Mouse (Mus musculus) embryonic facial prominence, embryonic 10.5 days (tissue): ENCODE measurements around the gene Rev3l. TPM values are rescaled to one million over a fixed set of nuclear protein-coding genes. Genes with fewer than 3 reads are reported as not detected.

Source experiments
- DNase-seq: peaks from one replicate; pipeline ENCODE4 v3.0.0-alpha.2; 2017; ENCODE audit warnings: low spot score
- H3K27ac ChIP-seq: fragments of 300-500 bp; sonication (generic); replicated peaks from 2 replicates; pipeline ENCODE4 v1.5.1; 2016; ENCODE audit warnings: mild to moderate bottlenecking
- H3K27me3 ChIP-seq: fragments of 300-500 bp; sonication (generic); replicated peaks from 2 replicates; pipeline ENCODE4 v1.6.1; 2016; ENCODE audit warnings: low read depth, mild to moderate bottlenecking; ENCODE audit not compliant: poor library complexity, severe bottlenecking
- H3K36me3 ChIP-seq: fragments of 300-500 bp; sonication (generic); replicated peaks from 2 replicates; pipeline ENCODE4 v1.6.1; 2016; ENCODE audit warnings: mild to moderate bottlenecking, moderate library complexity
- H3K4me1 ChIP-seq: fragments of 300-500 bp; sonication (generic); 2 replicates; pipeline ENCODE4 v1.6.1; 2016
- H3K4me3 ChIP-seq: fragments of 300-500 bp; sonication (generic); 2 replicates; pipeline ENCODE4 v1.5.1; 2016; ENCODE audit warnings: mild to moderate bottlenecking, moderate library complexity
- H3K9me3 ChIP-seq: fragments of 300-500 bp; sonication (generic); 2 replicates; pipeline ENCODE4 v1.6.1; 2016; ENCODE audit warnings: mild to moderate bottlenecking
- WGBS: fragments of 180-500 bp; shearing (Covaris S2); methylation state at CpG from one replicate; pipeline ENCODE4 v1.1.7; 2016; 5-methylcytosine and 5-hydroxymethylcytosine counted together
- polyA plus RNA-seq: library from polyadenylated mRNA; unstranded; fragments of >200 nt; fragmentation: Nextera tagmentation; extraction: Ambion mirVana; gene quantifications from 2 replicates; pipeline ENCODE4 v1.2.1, GENCODE M21; 2016

The Rev3l gene
- polyA plus RNA-seq = 12.8 and 14.2 TPM in 2 replicates

DNA sequence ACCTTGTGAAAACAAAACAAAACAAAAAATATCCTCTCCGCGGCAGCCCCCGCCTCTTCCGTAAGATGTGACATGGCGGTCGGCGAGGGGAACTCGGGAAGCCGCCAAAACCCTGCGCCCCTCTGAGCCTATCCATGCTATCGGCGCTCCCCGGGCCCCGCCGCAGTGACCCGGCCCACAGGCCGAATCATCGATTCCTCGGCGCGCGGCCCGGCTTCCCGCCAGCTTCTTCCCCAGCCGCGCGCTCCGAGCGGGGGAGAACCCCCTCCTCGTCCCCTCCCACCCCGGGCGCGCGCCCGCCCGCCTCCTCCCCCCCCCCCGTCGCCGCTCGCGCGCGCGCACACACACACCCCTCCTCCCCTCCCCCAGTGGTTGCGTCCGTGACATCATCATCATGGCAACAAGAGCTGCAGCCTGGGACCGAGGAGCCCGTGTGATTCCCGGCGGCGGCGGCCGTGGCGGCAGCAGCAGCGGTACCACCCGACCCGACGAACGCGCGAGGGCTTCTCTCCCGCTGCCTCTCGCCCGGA lies at the start of gene Rev3l:
Rev3l (plus strand) TSS at position 383 of the 530 bp plus-strand sequence.
- DNase-seq = peak; percentile 96
- Histone ChIP-seq H3K36me3 (peaks cover 11% of the 10 kb centered on the region; the same call in 1 of the 2 replicates), H3K27me3 (no peaks in the 10 kb centered on the region), H3K4me1 (peaks cover 22% of the 10 kb centered on the region), H3K27ac (peak within 1 kb of the TSS; percentile 98), H3K4me3 (peak within 1 kb of the TSS; percentile 94), H3K9me3 (peaks cover 3% of the 10 kb centered on the region; the same call in 1 of the 2 replicates)
- under 1% methylated on average over 58 of the region's 64 CpGs for WGBS

GRCm38 (mm10) chr10:39682556-39682955 lies 49.4 kb upstream of the Rev3l start:
- H3K9me3 ChIP-seq = no peaks in the 10 kb centered on the region
- no peak for DNase-seq
- no peak overlapping the region for H3K4me3 ChIP-seq
- no peaks in the 10 kb centered on the region; the same call in 1 of the 2 replicates for H3K36me3 ChIP-seq
- no peak overlapping the region for H3K27ac ChIP-seq
- H3K27me3 ChIP-seq = no peaks in the 10 kb centered on the region
- 81% methylated on average over 2 of the region's 2 CpGs for WGBS
- H3K4me1 ChIP-seq = peaks cover 8% of the 10 kb centered on the region

- Histone ChIP-seq H3K36me3 (no peaks in the 10 kb centered on the region; the same call in 1 of the 2 replicates), H3K9me3 (no peaks in the 10 kb centered on the region), H3K4me1 (peaks cover 8% of the 10 kb centered on the region), H3K27ac (no peak overlapping the region), H3K4me3 (no peak overlapping the region), H3K27me3 (no peaks in the 10 kb centered on the region)
- 86% methylated on average over 2 of the region's 2 CpGs for WGBS
- DNase-seq = no peak
These were observed 48.4 kb upstream of the Rev3l start for GRCm38 (mm10) chr10:39683481-39683880.

- Histone ChIP-seq H3K9me3 (no peaks in the 10 kb centered on the region), H3K36me3 (no peaks in the 10 kb centered on the region; the same call in 1 of the 2 replicates), H3K4me1 (peaks cover 18% of the 10 kb centered on the region), H3K27me3 (no peaks in the 10 kb centered on the region), H3K4me3 (no peak overlapping the region), H3K27ac (no peak overlapping the region)
- 92% methylated on average over 4 of the region's 4 CpGs for WGBS
- no peak for DNase-seq
These were observed 45.1 kb upstream of the Rev3l start for GRCm38 (mm10) chr10:39686811-39687210.

- H3K27me3 ChIP-seq = no peaks in the 10 kb centered on the region
- H3K36me3 ChIP-seq = no peaks in the 10 kb centered on the region; the same call in 1 of the 2 replicates
- no peak overlapping the region for H3K4me3 ChIP-seq
- no peaks in the 10 kb centered on the region for H3K9me3 ChIP-seq
- 89% methylated on average over 3 of the region's 3 CpGs for WGBS
- no peak for DNase-seq
- H3K4me1 ChIP-seq = peaks cover 15% of the 10 kb centered on the region
- H3K27ac ChIP-seq = no peak overlapping the region
These were observed 44.1 kb upstream of the Rev3l start for GRCm38 (mm10) chr10:39687851-39688250.

DNA sequence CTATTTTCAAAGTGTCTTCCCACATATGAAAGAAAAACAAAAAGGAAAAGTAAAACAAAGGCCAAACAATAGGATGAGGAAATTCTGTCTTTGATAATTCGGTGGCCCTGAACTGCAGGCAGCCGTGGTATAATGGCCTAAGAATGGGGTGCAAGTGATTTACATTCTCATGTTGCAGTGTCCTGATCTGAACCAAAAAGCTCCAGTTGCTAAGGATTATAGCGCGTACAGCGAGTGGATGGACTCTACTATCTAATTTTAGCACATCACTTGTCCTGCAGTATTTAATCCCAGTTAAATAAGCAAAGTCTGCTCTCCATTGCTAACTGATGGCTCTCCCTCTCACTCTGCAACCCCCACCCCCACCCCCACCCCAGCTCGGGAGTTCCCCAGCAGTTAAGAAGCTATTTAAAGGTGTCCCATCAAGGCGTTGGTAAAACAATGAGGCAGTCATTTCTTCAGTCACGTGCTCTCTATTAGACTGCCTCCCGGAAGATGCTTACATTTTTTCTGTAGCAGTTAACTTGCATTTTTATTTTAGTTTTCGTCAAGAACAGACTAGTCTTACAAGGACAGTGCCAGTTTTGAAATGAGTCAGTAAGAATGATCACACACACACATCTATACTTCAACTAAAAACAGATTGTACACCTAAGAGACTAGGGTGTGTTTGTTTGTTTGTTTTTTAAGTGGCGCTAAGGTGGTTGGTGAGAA lies 40.4 kb upstream of the Rev3l start:
- DNase-seq = no peak
- H3K9me3 ChIP-seq = no peaks in the 10 kb centered on the region
- H3K36me3 ChIP-seq = no peaks in the 10 kb centered on the region
- H3K4me1 ChIP-seq = peaks cover 10% of the 10 kb centered on the region
- H3K27ac ChIP-seq = no peak overlapping the region
- 57% methylated on average over 11 of the region's 11 CpGs for WGBS
- H3K27me3 ChIP-seq = no peaks in the 10 kb centered on the region
- H3K4me3 ChIP-seq = no peak overlapping the region

GRCm38 (mm10) chr10:39692152-39692551 lies 39.8 kb upstream of the Rev3l start:
- DNase-seq = no peak
- Histone ChIP-seq H3K27ac (no peak overlapping the region), H3K9me3 (no peaks in the 10 kb centered on the region), H3K36me3 (no peaks in the 10 kb centered on the region), H3K4me1 (peaks cover 10% of the 10 kb centered on the region), H3K4me3 (no peak overlapping the region), H3K27me3 (no peaks in the 10 kb centered on the region)
- 78% methylated on average over 2 of the region's 2 CpGs for WGBS

- no peaks in the 10 kb centered on the region for H3K9me3 ChIP-seq
- WGBS = 39% methylated on average over 2 of the region's 2 CpGs
- no peak overlapping the region for H3K4me3 ChIP-seq
- H3K4me1 ChIP-seq = peaks cover 7% of the 10 kb centered on the region
- DNase-seq = peak; percentile 37
- H3K27ac ChIP-seq = no peak overlapping the region
- no peaks in the 10 kb centered on the region for H3K27me3 ChIP-seq
- H3K36me3 ChIP-seq = no peaks in the 10 kb centered on the region; the same call in 1 of the 2 replicates
These were observed 24.0 kb upstream of the Rev3l start for GRCm38 (mm10) chr10:39707717-39708510.

- Histone ChIP-seq H3K9me3 (no peaks in the 10 kb centered on the region), H3K27ac (0 out of 2 replicates have a peak overlapping the region, but pooled peaks have one; percentile 10), H3K27me3 (no peaks in the 10 kb centered on the region), H3K4me3 (no peak overlapping the region), H3K4me1 (peaks cover 4% of the 10 kb centered on the region; the same call in 1 of the 2 replicates), H3K36me3 (peaks cover 7% of the 10 kb centered on the region; the same call in 1 of the 2 replicates)
- DNase-seq = no peak
- 79% methylated on average over 5 of the region's 5 CpGs for WGBS
These were observed 15.0 kb upstream of the Rev3l start for GRCm38 (mm10) chr10:39716936-39717335.

DNA sequence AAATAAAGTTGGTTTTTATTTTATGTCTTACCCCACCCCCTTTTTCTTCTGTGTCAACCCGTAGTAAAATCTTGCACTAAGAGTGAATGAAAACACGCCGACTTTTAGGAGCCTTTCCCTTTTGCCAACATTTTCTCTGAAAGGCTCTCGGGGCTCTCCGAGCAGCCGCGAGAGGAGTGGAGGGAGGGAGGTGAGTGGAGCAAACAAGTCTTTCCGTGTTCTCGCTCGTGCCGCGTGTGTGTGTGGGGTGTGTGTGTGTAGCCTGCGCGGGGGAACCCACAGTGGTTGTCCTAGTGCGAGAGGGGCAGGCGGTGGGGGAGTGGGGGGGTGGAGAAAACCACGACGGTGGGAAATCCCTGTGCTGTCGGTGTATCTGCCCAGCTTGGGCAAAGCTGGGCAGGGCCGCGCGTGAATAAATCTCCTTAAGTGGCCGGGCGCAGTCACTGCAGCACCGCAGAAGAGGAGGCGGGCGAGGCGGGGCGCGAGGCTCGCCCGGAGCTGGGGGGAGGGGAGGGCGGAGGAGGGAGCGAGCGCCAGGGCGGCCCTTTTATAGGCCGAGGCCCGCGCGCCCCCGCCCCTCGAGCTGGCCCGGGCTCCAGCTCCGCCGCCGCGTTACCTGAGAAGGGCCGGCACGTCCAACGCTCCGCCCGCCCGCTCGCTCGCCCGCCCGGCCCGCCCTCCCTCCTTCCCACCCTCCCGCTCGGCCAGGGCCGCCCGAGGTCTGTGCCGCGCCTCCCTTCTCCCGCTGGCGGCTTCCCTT lies 762 bp upstream of the Rev3l start:
- peaks cover 11% of the 10 kb centered on the region; the same call in 1 of the 2 replicates for H3K36me3 ChIP-seq
- DNase-seq = peak; percentile 95
- peaks cover 22% of the 10 kb centered on the region for H3K4me1 ChIP-seq
- H3K27ac ChIP-seq = peak overlapping the region; percentile 98
- peaks cover 3% of the 10 kb centered on the region; the same call in 1 of the 2 replicates for H3K9me3 ChIP-seq
- under 1% methylated on average over 66 of the region's 66 CpGs for WGBS
- H3K4me3 ChIP-seq = peak overlapping the region; percentile 94
- H3K27me3 ChIP-seq = no peaks in the 10 kb centered on the region

DNA sequence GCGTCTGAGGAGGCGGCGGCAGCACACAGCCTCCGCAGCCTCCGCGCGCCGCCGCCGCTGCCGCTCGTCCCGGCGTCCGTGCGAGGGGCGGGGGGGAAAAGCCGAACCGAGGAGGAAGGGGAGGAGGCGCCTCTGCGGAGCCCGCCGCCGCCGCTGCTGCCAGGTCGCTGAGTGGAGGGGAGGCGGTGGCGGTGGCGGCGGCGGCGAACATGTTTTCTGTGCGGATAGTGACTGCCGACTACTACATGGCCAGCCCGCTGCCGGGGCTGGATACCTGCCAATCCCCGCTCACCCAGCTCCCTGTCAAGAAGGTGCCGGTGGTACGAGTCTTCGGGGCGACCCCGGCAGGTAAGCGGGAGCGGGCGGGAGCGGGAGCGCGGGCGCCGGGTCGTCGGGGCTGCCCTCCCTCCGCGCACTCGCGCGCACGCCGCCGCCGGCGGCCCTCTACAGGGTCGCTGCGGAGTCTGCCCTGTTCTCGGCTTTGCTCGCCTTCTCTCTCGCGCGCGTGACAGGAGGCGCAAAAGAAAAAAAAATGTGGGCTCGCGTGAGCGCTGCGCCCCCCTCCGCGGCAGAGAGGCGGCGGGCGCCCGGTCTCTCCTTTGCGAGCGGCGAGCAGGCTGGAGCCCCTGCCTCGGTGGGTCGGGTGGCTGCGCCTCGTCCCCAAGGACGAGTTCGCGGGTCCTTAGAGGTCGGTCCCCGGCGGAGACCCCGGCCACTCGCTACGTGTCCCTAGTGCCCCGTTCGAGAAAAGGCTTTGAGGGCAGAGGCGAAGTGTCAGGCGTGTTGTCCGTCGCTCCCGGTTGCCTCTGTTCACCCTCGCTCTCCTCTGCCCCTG lies 565 bp downstream of the Rev3l start:
- Histone ChIP-seq H3K4me1 (peaks cover 22% of the 10 kb centered on the region), H3K9me3 (peaks cover 3% of the 10 kb centered on the region; the same call in 1 of the 2 replicates), H3K27me3 (no peaks in the 10 kb centered on the region), H3K27ac (peak overlapping the region; percentile 98), H3K4me3 (peak overlapping the region; percentile 94), H3K36me3 (peaks cover 6% of the 10 kb centered on the region; the same call in 1 of the 2 replicates)
- under 1% methylated on average over 104 of the region's 105 CpGs for WGBS
- DNase-seq = peak; percentile 86
